Mouse (Mus musculus): ENCODE data around the gene Lrp6.

DNA sequence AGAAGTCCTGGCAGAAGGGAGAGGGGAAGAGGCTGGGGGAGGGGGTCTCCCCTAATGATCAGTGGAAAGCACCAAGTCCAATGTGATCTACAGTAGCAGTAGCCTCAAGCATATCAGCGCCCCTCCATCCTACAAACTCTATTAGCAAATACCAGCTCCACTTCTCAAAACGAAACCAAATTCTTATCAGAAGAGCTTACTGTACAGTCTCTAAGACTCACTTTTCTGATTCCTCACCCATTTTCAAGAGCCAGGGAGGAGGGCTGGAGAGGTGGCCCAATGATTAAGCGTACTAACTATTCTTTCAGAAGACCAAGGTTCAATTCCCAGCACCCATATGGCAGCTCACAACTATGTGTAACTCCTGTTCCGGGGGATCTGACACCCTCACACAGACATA, 28.0 kb downstream of the Lrp6 start:
- TF ChIP-seq FLI1 (IDR thresholded peaks at IDR 0.05; ENCODE audit: low read length) (no peak), GATA1 (IDR thresholded peaks at IDR 0.05; ENCODE audit: borderline replicate concordance, low read length) (no peak)

All from megakaryocyte, embryonic 14.5 days (primary cell).